Mouse (Mus musculus): Measurements from ENCODE around the gene Gm44965. TPM values are rescaled to one million over a fixed set of nuclear protein-coding genes. Genes with fewer than 3 reads are reported as not detected.

The Gm44965 gene
- polyA plus RNA-seq, 1 experiment from 2014 or later: not detected

DNA sequence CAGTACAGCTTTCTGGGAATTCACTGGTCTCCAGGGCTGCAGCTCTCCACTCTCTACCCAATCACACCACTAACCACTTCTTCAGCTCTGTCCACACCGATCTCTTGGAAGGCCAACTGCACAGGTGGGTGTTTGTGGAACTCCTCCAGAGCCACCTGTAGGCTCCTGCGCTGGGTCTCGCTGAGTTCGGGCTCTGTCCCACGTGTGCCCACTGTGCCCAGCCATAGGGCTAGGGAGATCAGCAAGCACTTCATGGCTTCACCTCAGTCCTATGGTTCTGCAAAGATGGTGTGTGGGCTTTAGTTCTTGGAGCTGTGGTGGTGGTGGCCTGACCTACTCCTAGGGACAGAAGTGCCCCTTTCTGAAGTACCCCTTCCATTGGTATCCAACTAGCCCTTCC, 21.7 kb upstream of the Gm44965 start:
- no peak for ATAC-seq (replicated peaks; ENCODE audit: insufficient number of reproducible peaks, low FRiP score, low TSS enrichment, low read depth)
- H3K27ac ChIP-seq (replicated peaks; ENCODE audit: low read depth, low read length): no peak overlapping the region
- no peaks in the 10 kb centered on the region for H3K9me3 ChIP-seq (replicated peaks; ENCODE audit: control insufficient read depth, low read length)
- no peaks in the 10 kb centered on the region for H3K27me3 ChIP-seq (ENCODE audit: control insufficient read depth, insufficient read depth, low read length)
- no peaks in the 10 kb centered on the region for H3K36me3 ChIP-seq (replicated peaks; ENCODE audit: control insufficient read depth, insufficient read depth, low read depth, low read length)
- H3K4me1 ChIP-seq (ENCODE audit: control insufficient read depth, insufficient read depth, low read length): 0 out of 2 replicates have a peak, but pooled peaks cover 2% of the 10 kb centered on the region
- DNase-seq (ENCODE audit: low spot score): no peak
- H3K4me3 ChIP-seq (ENCODE audit: low read depth, low read length): no peak overlapping the region
- WGBS: 92% methylated on average over 5 of the region's 5 CpGs
- H3K4me2 ChIP-seq (ENCODE audit: low read depth, low read length): no peak overlapping the region
- no peak overlapping the region for H3K9ac ChIP-seq (replicated peaks; ENCODE audit: low read length)

- Histone ChIP-seq H3K36me3 (replicated peaks; ENCODE audit: control insufficient read depth, insufficient read depth, low read depth, low read length) (no peaks in the 10 kb centered on the region), H3K4me2 (ENCODE audit: low read depth, low read length) (no peak within 1 kb of the TSS), H3K9me3 (replicated peaks; ENCODE audit: control insufficient read depth, low read length) (no peaks in the 10 kb centered on the region), H3K9ac (replicated peaks; ENCODE audit: low read length) (no peak within 1 kb of the TSS), H3K4me1 (ENCODE audit: control insufficient read depth, insufficient read depth, low read length) (0 out of 2 replicates have a peak, but pooled peaks cover 2% of the 10 kb centered on the region), H3K4me3 (ENCODE audit: low read depth, low read length) (no peak within 1 kb of the TSS), H3K27me3 (ENCODE audit: control insufficient read depth, insufficient read depth, low read length) (no peaks in the 10 kb centered on the region), H3K27ac (replicated peaks; ENCODE audit: low read depth, low read length) (no peak within 1 kb of the TSS)
- 21% methylated on average over 6 of the region's 6 CpGs for WGBS
- DNase-seq (ENCODE audit: low spot score): peak; percentile 26
- no peak for ATAC-seq (replicated peaks; ENCODE audit: insufficient number of reproducible peaks, low FRiP score, low TSS enrichment, low read depth)
Measured at GRCm38 (mm10) chr6:48572572-48573061, 21.1 kb upstream of the Gm44965 start, which contains the start of gene Rarres2. Rarres2 (minus strand) TSS chr6:48572789.

- Histone ChIP-seq H3K27ac (replicated peaks; ENCODE audit: low read depth, low read length) (no peak overlapping the region), H3K36me3 (replicated peaks; ENCODE audit: control insufficient read depth, insufficient read depth, low read depth, low read length) (no peaks in the 10 kb centered on the region), H3K4me2 (ENCODE audit: low read depth, low read length) (no peak overlapping the region), H3K9me3 (replicated peaks; ENCODE audit: control insufficient read depth, low read length) (no peaks in the 10 kb centered on the region), H3K9ac (replicated peaks; ENCODE audit: low read length) (no peak overlapping the region), H3K4me1 (ENCODE audit: control insufficient read depth, insufficient read depth, low read length) (0 out of 2 replicates have a peak, but pooled peaks cover 2% of the 10 kb centered on the region), H3K27me3 (ENCODE audit: control insufficient read depth, insufficient read depth, low read length) (no peaks in the 10 kb centered on the region), H3K4me3 (ENCODE audit: low read depth, low read length) (no peak overlapping the region)
- 36% methylated on average over 10 of the region's 10 CpGs for WGBS
- ATAC-seq (replicated peaks; ENCODE audit: insufficient number of reproducible peaks, low FRiP score, low TSS enrichment, low read depth) (peak; percentile 69; the same call in 1 of the 2 replicates), DNase-seq (ENCODE audit: low spot score) (peak; percentile 43)
Measured at GRCm38 (mm10) chr6:48573280-48573679, 20.5 kb upstream of the Gm44965 start.

DNA sequence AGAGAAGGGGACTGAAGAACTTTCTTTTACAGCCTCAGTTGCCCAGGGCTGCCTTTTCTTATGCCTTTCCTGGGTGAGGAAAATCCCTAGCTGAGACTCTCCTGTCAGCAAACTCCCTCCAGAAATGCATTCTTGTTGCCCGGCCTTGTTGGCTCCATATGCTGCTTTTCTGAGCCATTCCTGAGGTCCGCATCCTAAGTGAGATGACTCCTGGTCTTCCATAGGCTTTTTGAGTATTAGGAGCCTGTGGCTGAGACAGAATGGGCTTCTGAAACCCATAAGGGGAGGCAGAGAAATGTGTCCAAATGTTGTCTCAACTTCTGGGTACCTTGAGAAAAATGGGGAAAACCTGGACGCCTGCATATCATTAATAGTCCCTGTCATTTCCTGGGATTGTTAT, 19.8 kb upstream of the Gm44965 start:
- no peaks in the 10 kb centered on the region for H3K27me3 ChIP-seq (ENCODE audit: control insufficient read depth, insufficient read depth, low read length)
- no peak overlapping the region for H3K27ac ChIP-seq (replicated peaks; ENCODE audit: low read depth, low read length)
- H3K9me3 ChIP-seq (replicated peaks; ENCODE audit: control insufficient read depth, low read length): no peaks in the 10 kb centered on the region
- no peak overlapping the region for H3K4me3 ChIP-seq (ENCODE audit: low read depth, low read length)
- 74% methylated on average over 3 of the region's 3 CpGs for WGBS
- no peaks in the 10 kb centered on the region for H3K36me3 ChIP-seq (replicated peaks; ENCODE audit: control insufficient read depth, insufficient read depth, low read depth, low read length)
- no peak overlapping the region for H3K4me2 ChIP-seq (ENCODE audit: low read depth, low read length)
- H3K4me1 ChIP-seq (ENCODE audit: control insufficient read depth, insufficient read depth, low read length): 0 out of 2 replicates have a peak, but pooled peaks cover 2% of the 10 kb centered on the region
- no peak for ATAC-seq (replicated peaks; ENCODE audit: insufficient number of reproducible peaks, low FRiP score, low TSS enrichment, low read depth)
- no peak for DNase-seq (ENCODE audit: low spot score)
- no peak overlapping the region for H3K9ac ChIP-seq (replicated peaks; ENCODE audit: low read length)

DNA sequence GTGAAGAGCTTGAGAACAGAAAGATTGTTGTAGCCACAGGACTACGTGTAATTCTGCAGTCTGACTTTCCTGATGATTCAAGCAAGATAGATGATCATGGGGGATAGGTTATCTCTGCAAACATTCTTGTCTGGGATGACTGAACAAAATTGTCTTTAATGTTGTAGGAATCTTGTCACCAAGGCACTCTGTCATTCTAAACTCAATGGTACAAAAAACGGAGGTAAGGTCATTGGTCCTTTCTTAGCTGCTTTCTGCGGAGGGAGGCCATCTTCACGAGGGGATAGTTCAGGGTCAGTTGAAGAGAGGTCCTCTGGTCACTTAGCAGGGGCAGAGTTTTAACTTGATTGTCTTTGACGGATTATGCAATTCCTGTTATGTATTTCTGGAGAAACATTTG, 15.0 kb upstream of the Gm44965 start:
- H3K4me1 ChIP-seq (ENCODE audit: control insufficient read depth, insufficient read depth, low read length): no peaks in the 10 kb centered on the region
- DNase-seq (ENCODE audit: low spot score): no peak
- no peak overlapping the region for H3K4me2 ChIP-seq (ENCODE audit: low read depth, low read length)
- ATAC-seq (replicated peaks; ENCODE audit: insufficient number of reproducible peaks, low FRiP score, low TSS enrichment, low read depth): no peak
- H3K9me3 ChIP-seq (replicated peaks; ENCODE audit: control insufficient read depth, low read length): no peaks in the 10 kb centered on the region
- H3K4me3 ChIP-seq (ENCODE audit: low read depth, low read length): no peak overlapping the region
- H3K27ac ChIP-seq (replicated peaks; ENCODE audit: low read depth, low read length): no peak overlapping the region
- WGBS: 67% methylated on average over 5 of the region's 5 CpGs
- H3K36me3 ChIP-seq (replicated peaks; ENCODE audit: control insufficient read depth, insufficient read depth, low read depth, low read length): no peaks in the 10 kb centered on the region
- H3K27me3 ChIP-seq (ENCODE audit: control insufficient read depth, insufficient read depth, low read length): no peaks in the 10 kb centered on the region
- H3K9ac ChIP-seq (replicated peaks; ENCODE audit: low read length): no peak overlapping the region

- no peak for DNase-seq (ENCODE audit: low spot score)
- WGBS: 34% methylated on average over 5 of the region's 5 CpGs
Measured at GRCm38 (mm10) chr6:48579215-48579648, 14.5 kb upstream of the Gm44965 start.

DNA sequence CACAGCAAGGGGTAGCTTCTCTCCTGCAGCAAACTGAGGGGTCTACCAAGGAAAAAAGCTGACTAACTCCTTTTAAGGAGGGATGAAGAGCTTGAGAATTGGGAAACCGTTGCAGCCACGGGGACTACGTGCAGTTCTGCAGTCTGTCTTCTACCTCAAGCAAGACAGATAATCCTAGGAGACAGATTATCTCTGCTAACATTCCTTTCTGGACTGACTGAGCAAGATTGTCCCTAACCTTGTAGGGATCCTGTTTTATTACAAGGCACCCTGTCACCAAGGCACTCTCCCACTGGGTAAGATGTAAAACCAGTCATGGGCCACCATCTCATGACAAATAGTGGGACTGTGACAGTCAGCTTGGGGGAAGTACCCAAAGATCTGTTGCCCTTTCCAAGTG, 12.5 kb upstream of the Gm44965 start:
- H3K36me3 ChIP-seq (replicated peaks; ENCODE audit: control insufficient read depth, insufficient read depth, low read depth, low read length): no peaks in the 10 kb centered on the region
- no peak overlapping the region for H3K27ac ChIP-seq (replicated peaks; ENCODE audit: low read depth, low read length)
- H3K4me3 ChIP-seq (ENCODE audit: low read depth, low read length): no peak overlapping the region
- no peaks in the 10 kb centered on the region for H3K9me3 ChIP-seq (replicated peaks; ENCODE audit: control insufficient read depth, low read length)
- no peaks in the 10 kb centered on the region for H3K27me3 ChIP-seq (ENCODE audit: control insufficient read depth, insufficient read depth, low read length)
- no peak overlapping the region for H3K9ac ChIP-seq (replicated peaks; ENCODE audit: low read length)
- no peak for DNase-seq (ENCODE audit: low spot score)
- 45% methylated on average over 3 of the region's 3 CpGs for WGBS
- no peak for ATAC-seq (replicated peaks; ENCODE audit: insufficient number of reproducible peaks, low FRiP score, low TSS enrichment, low read depth)
- H3K4me1 ChIP-seq (ENCODE audit: control insufficient read depth, insufficient read depth, low read length): no peaks in the 10 kb centered on the region
- no peak overlapping the region for H3K4me2 ChIP-seq (ENCODE audit: low read depth, low read length)

More at GRCm38 (mm10) chr6:48579215-48579648, 14.5 kb upstream of the Gm44965 start:
- Histone ChIP-seq H3K36me3 (replicated peaks; ENCODE audit: control insufficient read depth, insufficient read depth, low read depth, low read length) (no peaks in the 10 kb centered on the region), H3K4me2 (ENCODE audit: low read depth, low read length) (no peak overlapping the region), H3K9me3 (replicated peaks; ENCODE audit: control insufficient read depth, low read length) (no peaks in the 10 kb centered on the region), H3K4me1 (ENCODE audit: control insufficient read depth, insufficient read depth, low read length) (no peaks in the 10 kb centered on the region), H3K27me3 (ENCODE audit: control insufficient read depth, insufficient read depth, low read length) (no peaks in the 10 kb centered on the region), H3K9ac (replicated peaks; ENCODE audit: low read length) (no peak overlapping the region), H3K27ac (replicated peaks; ENCODE audit: low read depth, low read length) (no peak overlapping the region), H3K4me3 (ENCODE audit: low read depth, low read length) (no peak overlapping the region)
- no peak for ATAC-seq (replicated peaks; ENCODE audit: insufficient number of reproducible peaks, low FRiP score, low TSS enrichment, low read depth)

DNA sequence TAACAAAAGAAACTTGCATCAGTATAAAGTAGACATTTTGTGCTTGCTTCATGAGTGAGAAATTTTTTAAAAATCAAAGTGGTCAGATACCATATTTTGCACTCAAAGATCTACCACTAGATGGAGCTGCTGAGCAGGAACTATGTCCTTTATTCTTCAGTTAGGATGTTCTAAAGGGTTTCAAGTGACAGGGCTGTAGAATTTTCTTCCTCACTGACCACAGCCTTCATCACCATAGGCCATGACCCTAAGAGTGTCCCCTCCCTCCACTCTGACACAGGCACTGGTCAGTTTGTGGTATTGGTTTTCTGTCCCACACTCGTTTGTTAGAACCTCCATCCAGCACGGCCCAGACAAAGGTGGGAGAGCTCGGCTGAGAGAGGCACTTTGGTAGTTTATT, 11.7 kb upstream of the Gm44965 start:
- no peaks in the 10 kb centered on the region for H3K9me3 ChIP-seq (replicated peaks; ENCODE audit: control insufficient read depth, low read length)
- no peak overlapping the region for H3K27ac ChIP-seq (replicated peaks; ENCODE audit: low read depth, low read length)
- peak; percentile 48; the same call in 1 of the 2 replicates for ATAC-seq (replicated peaks; ENCODE audit: insufficient number of reproducible peaks, low FRiP score, low TSS enrichment, low read depth)
- H3K36me3 ChIP-seq (replicated peaks; ENCODE audit: control insufficient read depth, insufficient read depth, low read depth, low read length): no peaks in the 10 kb centered on the region
- no peak overlapping the region for H3K4me3 ChIP-seq (ENCODE audit: low read depth, low read length)
- no peaks in the 10 kb centered on the region for H3K4me1 ChIP-seq (ENCODE audit: control insufficient read depth, insufficient read depth, low read length)
- H3K27me3 ChIP-seq (ENCODE audit: control insufficient read depth, insufficient read depth, low read length): no peaks in the 10 kb centered on the region
- no peak overlapping the region for H3K9ac ChIP-seq (replicated peaks; ENCODE audit: low read length)
- peak; percentile 87 for DNase-seq (ENCODE audit: low spot score)
- no peak overlapping the region for H3K4me2 ChIP-seq (ENCODE audit: low read depth, low read length)
- 65% methylated on average over 3 of the region's 3 CpGs for WGBS

Measured in embryonic facial prominence, embryonic 11.5 days (tissue).